Mouse (Mus musculus) ES-Bruce4 (cell line): ENCODE results near the gene Uhrf1bp1.

Experiments used
- CTCF ChIP-seq: IDR thresholded peaks from one replicate; pipeline ENCODE4 v1.8.1; 2011; ENCODE audit warnings: low read depth, low read length
- EP300 ChIP-seq: IDR thresholded peaks from 2 replicates; pipeline ENCODE4 v1.6.1; 2011; ENCODE audit warnings: low read depth, low read length; ENCODE audit not compliant: insufficient read depth

GRCm38 (mm10) chr17:27938121-27938754 lies 82.0 kb downstream of the Uhrf1bp1 start:
- no peak for TF ChIP-seq CTCF
- no peak for TF ChIP-seq EP300
